Mouse (Mus musculus): ENCODE results near the gene Pfas. TPM values are rescaled to one million over a fixed set of nuclear protein-coding genes. Genes with fewer than 3 reads are reported as not detected.

Pfas gene
- 27.0 and 35.6 TPM in 2 replicates for polyA plus RNA-seq (2012; rRNA removed)
- polyA plus RNA-seq (2014; fragmentation: Nextera tagmentation; extraction: Ambion mirVana) = 22.0 and 25.6 TPM in 2 replicates

DNA sequence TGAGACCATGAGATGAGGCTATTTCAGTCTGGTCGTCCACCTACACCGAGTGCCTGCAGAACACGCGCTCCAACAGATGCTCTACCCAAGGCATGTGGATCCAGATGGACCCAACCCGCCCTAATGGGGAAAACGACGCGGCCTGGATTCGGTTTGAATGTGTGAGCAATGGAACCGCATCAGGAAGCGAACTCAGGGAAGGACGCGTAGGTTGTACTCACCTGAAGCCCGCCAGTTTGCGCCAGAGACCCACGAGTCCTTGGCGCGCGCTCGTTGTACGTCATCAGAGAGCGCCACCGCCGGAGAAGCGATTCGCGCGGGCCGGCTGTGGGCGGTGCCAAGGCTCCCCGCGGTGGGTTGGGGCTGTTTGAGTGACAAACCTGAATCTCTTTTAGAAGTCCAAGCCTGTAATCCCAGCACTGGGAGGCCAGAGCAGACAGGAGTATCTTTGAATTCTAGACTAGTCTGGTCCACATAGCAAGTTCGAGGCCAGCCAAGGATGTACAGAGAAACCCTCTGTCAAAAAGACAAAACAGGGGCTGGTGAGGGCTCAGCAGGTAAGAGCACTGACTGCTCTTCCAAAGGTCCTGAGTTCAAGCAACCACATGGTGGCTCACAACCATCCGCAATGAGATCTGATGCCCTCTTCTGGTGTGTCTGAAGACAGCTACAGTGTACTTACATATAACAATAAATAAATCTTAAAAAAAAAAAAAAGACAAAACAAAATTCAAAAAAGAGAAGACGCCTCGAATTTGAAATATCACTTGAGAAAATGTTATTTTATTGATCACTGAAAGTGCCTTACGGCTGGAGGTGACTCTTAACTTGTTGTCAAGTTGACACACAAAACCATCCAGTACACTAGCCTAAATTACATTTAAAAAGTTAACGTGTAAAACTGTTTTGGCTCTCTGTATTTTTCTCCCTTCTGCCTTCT lies at the start of gene Pfas:
TSS of gene Pfas (minus strand) at position 279 of the 940 bp plus-strand sequence.
- no peaks in the 10 kb centered on the region for H3K27me3 ChIP-seq (ENCODE audit: control insufficient read depth, insufficient read depth, low read length)
- peak; percentile 82 for ATAC-seq (ENCODE audit: low FRiP score, low read depth)
- DNase-seq (ENCODE audit: low spot score) = peak; percentile 93
- H3K27ac ChIP-seq (replicated peaks; ENCODE audit: low read depth, low read length) = no peak within 1 kb of the TSS; the same call in 1 of the 2 replicates
- no peaks in the 10 kb centered on the region for H3K9me3 ChIP-seq (ENCODE audit: control insufficient read depth, low read length)
- peak within 1 kb of the TSS; percentile 66 for H3K4me2 ChIP-seq (replicated peaks; ENCODE audit: low read depth, low read length, severe bottlenecking)
- 10% methylated on average over 38 of the region's 38 CpGs for WGBS
- H3K4me3 ChIP-seq (replicated peaks; ENCODE audit: low read length) = peak within 1 kb of the TSS; percentile 70
- peak within 1 kb of the TSS; percentile 67 for H3K9ac ChIP-seq (ENCODE audit: low read depth, low read length, severe bottlenecking)
- TF ChIP-seq POLR2A (IDR thresholded peaks at IDR 0.05; ENCODE audit: borderline replicate concordance, extremely low read depth, insufficient read depth, insufficient read length) = no peak
- peaks cover 6% of the 10 kb centered on the region for H3K4me1 ChIP-seq (ENCODE audit: control insufficient read depth, insufficient read depth, low read length)
- H3K36me3 ChIP-seq (ENCODE audit: control insufficient read depth, insufficient read depth, low read length) = peaks cover 1% of the 10 kb centered on the region; the same call in 1 of the 2 replicates

DNA sequence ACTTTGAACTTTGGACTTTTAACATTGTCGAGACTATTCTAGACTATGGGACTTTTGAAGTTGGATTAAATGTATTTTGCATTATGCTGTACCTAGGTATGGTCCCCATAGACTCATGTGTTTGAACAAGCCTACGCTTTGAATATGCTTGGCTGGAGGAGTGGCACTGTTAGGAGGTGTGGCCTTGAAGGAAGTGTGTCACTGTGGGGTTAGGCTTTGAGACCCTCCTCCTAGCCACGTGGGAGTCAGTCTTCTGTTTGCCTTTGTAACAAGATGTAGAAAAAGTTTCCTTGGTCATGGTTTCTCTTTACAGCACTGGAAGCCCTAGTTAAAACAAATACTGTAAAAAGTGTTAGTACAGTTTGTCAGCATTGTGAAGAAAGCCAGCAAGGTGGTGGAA lies 45.6 kb upstream of the Pfas start:
- Histone ChIP-seq H3K4me1 (ENCODE audit: control insufficient read depth, insufficient read depth, low read length) (peaks cover 6% of the 10 kb centered on the region), H3K4me3 (replicated peaks; ENCODE audit: low read length) (no peak overlapping the region), H3K9ac (ENCODE audit: low read depth, low read length, severe bottlenecking) (no peak overlapping the region), H3K4me2 (replicated peaks; ENCODE audit: low read depth, low read length, severe bottlenecking) (no peak overlapping the region), H3K27ac (replicated peaks; ENCODE audit: low read depth, low read length) (no peak overlapping the region), H3K9me3 (ENCODE audit: control insufficient read depth, low read length) (no peaks in the 10 kb centered on the region), H3K27me3 (ENCODE audit: control insufficient read depth, insufficient read depth, low read length) (no peaks in the 10 kb centered on the region), H3K36me3 (ENCODE audit: control insufficient read depth, insufficient read depth, low read length) (peaks cover 34% of the 10 kb centered on the region)
- DNase-seq (ENCODE audit: low spot score) (no peak), ATAC-seq (ENCODE audit: low FRiP score, low read depth) (no peak)
- no peak for TF ChIP-seq POLR2A (IDR thresholded peaks at IDR 0.05; ENCODE audit: borderline replicate concordance, extremely low read depth, insufficient read depth, insufficient read length)
- 76% methylated on average over 3 of the region's 3 CpGs for WGBS

DNA sequence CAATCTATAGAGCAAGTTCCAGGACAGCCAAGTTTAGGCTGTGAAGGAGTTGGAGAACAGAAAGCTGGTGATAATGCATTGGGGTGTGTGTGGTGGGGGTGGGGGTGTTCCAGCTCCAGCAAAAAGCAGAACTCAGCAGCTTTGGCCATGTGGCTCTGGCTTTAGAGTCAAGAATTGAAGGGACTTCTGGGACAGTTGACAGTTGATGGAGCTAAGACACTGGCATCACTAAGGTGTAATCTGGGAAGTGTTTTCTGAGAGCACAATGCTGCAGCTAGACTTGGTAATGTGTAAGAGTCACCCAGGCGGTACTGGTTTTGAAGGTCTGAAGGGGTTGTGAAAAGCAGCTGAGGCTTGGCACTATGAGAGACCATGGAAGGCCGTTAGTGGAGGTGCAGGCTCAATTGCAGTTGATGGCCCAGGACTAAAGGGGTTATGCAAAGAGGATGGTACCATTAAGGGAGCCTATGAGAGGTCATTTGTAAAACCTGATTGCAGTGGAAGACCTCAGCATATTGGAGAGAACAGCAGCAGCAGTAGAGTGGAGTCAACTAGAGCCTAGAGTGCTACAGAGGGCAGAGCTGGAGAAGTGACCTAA lies 44.7 kb upstream of the Pfas start:
- no peak overlapping the region for H3K4me2 ChIP-seq (replicated peaks; ENCODE audit: low read depth, low read length, severe bottlenecking)
- TF ChIP-seq POLR2A (IDR thresholded peaks at IDR 0.05; ENCODE audit: borderline replicate concordance, extremely low read depth, insufficient read depth, insufficient read length) = no peak

DNA sequence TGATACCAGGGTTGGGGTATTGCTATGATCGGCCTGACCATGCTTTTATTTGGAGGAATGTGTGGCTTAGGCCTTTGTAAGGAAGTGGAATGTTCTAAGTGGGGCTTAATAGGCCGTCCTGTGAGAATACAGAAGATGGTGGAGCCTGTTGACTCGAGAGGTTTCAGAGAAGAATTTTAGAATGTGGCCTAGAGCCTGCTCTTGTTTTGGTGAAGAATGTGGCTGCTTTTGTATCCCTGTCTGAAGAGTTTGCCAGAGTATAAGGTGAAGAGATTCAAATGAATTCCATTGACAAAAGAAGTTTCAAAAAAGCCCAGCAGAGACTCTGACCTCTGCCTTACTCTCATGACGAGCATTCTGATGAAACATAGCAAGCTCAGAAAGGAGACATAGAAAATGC lies 43.5 kb upstream of the Pfas start:
- no peak overlapping the region for H3K4me2 ChIP-seq (replicated peaks; ENCODE audit: low read depth, low read length, severe bottlenecking)
- no peak for DNase-seq (ENCODE audit: low spot score)
- no peak for TF ChIP-seq POLR2A (IDR thresholded peaks at IDR 0.05; ENCODE audit: borderline replicate concordance, extremely low read depth, insufficient read depth, insufficient read length)
- H3K4me1 ChIP-seq (ENCODE audit: control insufficient read depth, insufficient read depth, low read length) = peaks cover 8% of the 10 kb centered on the region; the same call in 1 of the 2 replicates
- H3K27me3 ChIP-seq (ENCODE audit: control insufficient read depth, insufficient read depth, low read length) = no peaks in the 10 kb centered on the region
- no peak overlapping the region for H3K4me3 ChIP-seq (replicated peaks; ENCODE audit: low read length)
- no peak overlapping the region for H3K9ac ChIP-seq (ENCODE audit: low read depth, low read length, severe bottlenecking)
- no peak for ATAC-seq (ENCODE audit: low FRiP score, low read depth)
- no peak overlapping the region for H3K27ac ChIP-seq (replicated peaks; ENCODE audit: low read depth, low read length)
- no peaks in the 10 kb centered on the region for H3K9me3 ChIP-seq (ENCODE audit: control insufficient read depth, low read length)
- 89% methylated on average over 4 of the region's 4 CpGs for WGBS
- peaks cover 45% of the 10 kb centered on the region for H3K36me3 ChIP-seq (ENCODE audit: control insufficient read depth, insufficient read depth, low read length)

More for the DNA sequence above, 44.7 kb upstream of the Pfas start:
- ATAC-seq (ENCODE audit: low FRiP score, low read depth) = no peak
- no peak overlapping the region for H3K9ac ChIP-seq (ENCODE audit: low read depth, low read length, severe bottlenecking)
- no peaks in the 10 kb centered on the region for H3K27me3 ChIP-seq (ENCODE audit: control insufficient read depth, insufficient read depth, low read length)
- no peak for DNase-seq (ENCODE audit: low spot score)
- H3K4me3 ChIP-seq (replicated peaks; ENCODE audit: low read length) = no peak overlapping the region
- 72% methylated on average over 2 of the region's 2 CpGs for WGBS
- no peak overlapping the region for H3K27ac ChIP-seq (replicated peaks; ENCODE audit: low read depth, low read length)
- H3K4me1 ChIP-seq (ENCODE audit: control insufficient read depth, insufficient read depth, low read length) = no peaks in the 10 kb centered on the region
- no peaks in the 10 kb centered on the region for H3K9me3 ChIP-seq (ENCODE audit: control insufficient read depth, low read length)
- H3K36me3 ChIP-seq (ENCODE audit: control insufficient read depth, insufficient read depth, low read length) = peaks cover 44% of the 10 kb centered on the region

- no peak overlapping the region for H3K27ac ChIP-seq (replicated peaks; ENCODE audit: low read depth, low read length)
- ATAC-seq (ENCODE audit: low FRiP score, low read depth) (no peak), DNase-seq (ENCODE audit: low spot score) (no peak)
- H3K4me1 ChIP-seq (ENCODE audit: control insufficient read depth, insufficient read depth, low read length) = peaks cover 14% of the 10 kb centered on the region; the same call in 1 of the 2 replicates
- no peak overlapping the region for H3K9ac ChIP-seq (ENCODE audit: low read depth, low read length, severe bottlenecking)
- no peak overlapping the region for H3K4me2 ChIP-seq (replicated peaks; ENCODE audit: low read depth, low read length, severe bottlenecking)
- no peak for TF ChIP-seq POLR2A (IDR thresholded peaks at IDR 0.05; ENCODE audit: borderline replicate concordance, extremely low read depth, insufficient read depth, insufficient read length)
- H3K27me3 ChIP-seq (ENCODE audit: control insufficient read depth, insufficient read depth, low read length) = no peaks in the 10 kb centered on the region
- 93% methylated on average over 8 of the region's 8 CpGs for WGBS
- H3K36me3 ChIP-seq (ENCODE audit: control insufficient read depth, insufficient read depth, low read length) = peaks cover 45% of the 10 kb centered on the region
- no peaks in the 10 kb centered on the region for H3K9me3 ChIP-seq (ENCODE audit: control insufficient read depth, low read length)
- H3K4me3 ChIP-seq (replicated peaks; ENCODE audit: low read length) = no peak overlapping the region
Measured at GRCm38 (mm10) chr11:69050748-69051147, 42.5 kb upstream of the Pfas start.

Measured in limb, embryonic 14.5 days (tissue).